Mouse (Mus musculus): ENCODE results near the gene Krtcap3.

Gene Krtcap3

GRCm38 (mm10) chr5:31298486-31298885 lies 47.0 kb downstream of the Krtcap3 start:
- DNase-seq (ENCODE audit: low read depth, low spot score), result no peak

- no peak for DNase-seq (ENCODE audit: low read depth, low spot score)
Observed at GRCm38 (mm10) chr5:31301866-31302265, 50.4 kb downstream of the Krtcap3 start.
